Mouse (Mus musculus) left cerebral cortex, postnatal 4 days (tissue): ENCODE results near the gene Polr2c. TPM values are rescaled to one million over a fixed set of nuclear protein-coding genes. Genes with fewer than 3 reads are reported as not detected.

Experiments
- DNase-seq: peaks from one replicate; pipeline ENCODE4 v3.0.0-alpha.2; 2022
- intact Hi-C: fragments of 180-260 bp; cut with DNase I; formaldehyde crosslinking; loops from one replicate; pipeline ENCODE4 v1.15.1; 2025
- total RNA-seq, 2 experiments: library from RNA; stranded (reverse); gene quantifications; 2 replicates each; pipeline ENCODE4 v1.2.3; 2021

Gene Polr2c
- total RNA-seq, 2 experiments from 2014 or later, result 53.6 to 63.3 TPM

- intact Hi-C loops, result no loop called here
- DNase-seq, result no peak
Measured at GRCm38 (mm10) chr8:94875096-94875870, 18.0 kb downstream of the Polr2c start.

GRCm38 (mm10) chr8:94875871-94876150, 18.6 kb downstream of the Polr2c start:
- DNase-seq, result no peak
- intact Hi-C loops, result no loop called here

GRCm38 (mm10) chr8:94876197-94876730, 19.0 kb downstream of the Polr2c start, which contains the start of gene Dok4:
Gene Dok4 (minus strand): TSS chr8:94876330.
- intact Hi-C loops, result no loop called here
- peak; percentile 86 for DNase-seq

- intact Hi-C loops, result no loop called here
- no peak for DNase-seq
Measured at GRCm38 (mm10) chr8:94876820-94877219, 19.6 kb downstream of the Polr2c start.

- DNase-seq, result no peak
- intact Hi-C loops, result no loop called here
Measured at GRCm38 (mm10) chr8:94880742-94881141, 23.5 kb downstream of the Polr2c start.

- intact Hi-C loops, result no loop called here
- DNase-seq, result no peak
Measured at GRCm38 (mm10) chr8:94888383-94889036, 31.3 kb downstream of the Polr2c start.

- DNase-seq, result no peak
- intact Hi-C loops, result no loop called here
Measured at GRCm38 (mm10) chr8:94892917-94893316, 35.7 kb downstream of the Polr2c start.

GRCm38 (mm10) chr8:94899262-94899661, 42.0 kb downstream of the Polr2c start:
- intact Hi-C loops, result no loop called here

GRCm38 (mm10) chr8:94900617-94901016, 43.4 kb downstream of the Polr2c start:
- intact Hi-C loops, result no loop called here

More at GRCm38 (mm10) chr8:94899262-94899661, 42.0 kb downstream of the Polr2c start:
- DNase-seq, result no peak

GRCm38 (mm10) chr8:94901031-94901430, 43.8 kb downstream of the Polr2c start:
- intact Hi-C loops, result no loop called here
- no peak for DNase-seq

More at GRCm38 (mm10) chr8:94900617-94901016, 43.4 kb downstream of the Polr2c start:
- DNase-seq, result no peak

GRCm38 (mm10) chr8:94903709-94904108, 46.5 kb downstream of the Polr2c start:
- intact Hi-C loops, result no loop called here
- no peak for DNase-seq

GRCm38 (mm10) chr8:94904450-94905175, 47.4 kb downstream of the Polr2c start:
- intact Hi-C loops, result no loop called here

GRCm38 (mm10) chr8:94907591-94908300, 50.5 kb downstream of the Polr2c start:
- DNase-seq, result no peak
- intact Hi-C loops, result no loop called here

More at GRCm38 (mm10) chr8:94904450-94905175, 47.4 kb downstream of the Polr2c start:
- peak; percentile 94 for DNase-seq

- DNase-seq, result peak; percentile 86
- intact Hi-C loops, result no loop called here
Measured at GRCm38 (mm10) chr8:94908847-94909246, 51.6 kb downstream of the Polr2c start.

- DNase-seq, result peak; percentile 74
- intact Hi-C loops, result loop anchor here (5.0 kb wide), 1 partner anchor 41 kb away; no protein-coding TSS in a partner anchor
Measured at GRCm38 (mm10) chr8:94913061-94913660, 55.9 kb downstream of the Polr2c start.

GRCm38 (mm10) chr8:94914256-94914655, 57.0 kb downstream of the Polr2c start:
- intact Hi-C loops, result loop anchor here (5.0 kb wide), 1 partner anchor 42 kb away; no protein-coding TSS in a partner anchor

GRCm38 (mm10) chr8:94914701-94915101, 57.5 kb downstream of the Polr2c start:
- peak; percentile 87 for DNase-seq
- intact Hi-C loops, result loop anchor here (5.0 kb wide), 1 partner anchor 42 kb away; no protein-coding TSS in a partner anchor

More at GRCm38 (mm10) chr8:94914256-94914655, 57.0 kb downstream of the Polr2c start:
- DNase-seq, result no peak

- DNase-seq, result no peak
- intact Hi-C loops, result no loop called here
Measured at GRCm38 (mm10) chr8:94916311-94916959, 59.2 kb downstream of the Polr2c start.

- DNase-seq, result no peak
- intact Hi-C loops, result no loop called here
Measured at GRCm38 (mm10) chr8:94916960-94917324, 59.7 kb downstream of the Polr2c start.
